ENCODE assay signal across 11 mouse cellular contexts in genomic region chr14:102794898-102795297, GRCm38 (mm10).
DNase-seq lines count a peak whose midpoint lies in the region; ATAC-seq and TF ChIP-seq lines count a peak whose summit lies in the region.
"Had no signal": no experiment of that assay in that cellular context is flagged by ENCODE, and none has a peak within 500 bp of the region (broad histone marks: within the 10 kb centered on the region; RNA-seq: fewer than 3 reads in every experiment).

No protein-coding gene starts in this region.

- no peaks in the 10 kb centered on the region for H3K36me3 ChIP-seq in hindbrain, postnatal 0 days (ENCODE audit: insufficient read depth, low read length)
- no peaks in the 10 kb centered on the region for H3K36me3 ChIP-seq in hindbrain, embryonic 11.5 days (ENCODE audit: control insufficient read depth, insufficient read depth, low read length)
- no peaks in the 10 kb centered on the region for H3K36me3 ChIP-seq in lung, postnatal 0 days (ENCODE audit: insufficient read depth, low read length)
- H3K36me3 ChIP-seq: hindbrain, embryonic 15.5 days had no signal

- no peak for ATAC-seq in hindbrain, postnatal 0 days
- no peak for ATAC-seq in hindbrain, embryonic 11.5 days (ENCODE audit: low FRiP score)
- no peak for ATAC-seq in lung, postnatal 0 days
- ATAC-seq in megakaryocyte, adult 5-6 weeks (ENCODE audit: poor library complexity, severe bottlenecking) = peak; percentile 75
- ATAC-seq: forebrain, embryonic 14.5 days had no signal

- H3K27me3 ChIP-seq in hindbrain, postnatal 0 days (ENCODE audit: insufficient read depth, low read length) = no peaks in the 10 kb centered on the region
- no peaks in the 10 kb centered on the region for H3K27me3 ChIP-seq in hindbrain, embryonic 11.5 days (ENCODE audit: control insufficient read depth, insufficient read depth, low read length)
- no peaks in the 10 kb centered on the region for H3K27me3 ChIP-seq in lung, postnatal 0 days (replicated peaks; ENCODE audit: insufficient read depth, low read length)
- H3K27me3 ChIP-seq: hindbrain, embryonic 15.5 days had no signal

- H3K27ac ChIP-seq in hindbrain, postnatal 0 days = no peak overlapping the region
- no peak overlapping the region for H3K27ac ChIP-seq in hindbrain, embryonic 11.5 days (ENCODE audit: low read depth, low read length)
- H3K27ac ChIP-seq in lung, postnatal 0 days (ENCODE audit: low read length) = no peak overlapping the region
- H3K27ac ChIP-seq: hindbrain, embryonic 15.5 days had no signal

- peak; percentile 14 for DNase-seq in adrenal gland, adult 2 months
- no peak for DNase-seq in adrenal gland, adult 18-20 months (ENCODE audit: low spot score in 2 of 2)
- no peak for DNase-seq in hindbrain, postnatal 0 days (ENCODE audit: low spot score)
- no peak for DNase-seq in hindbrain, embryonic 11.5 days (ENCODE audit: low spot score)
- no peak for DNase-seq in lung, postnatal 0 days (ENCODE audit: low spot score)
- DNase-seq in lung, postnatal 4 days = no peak
- no peak for DNase-seq in embryo, embryonic 10.5 days (ENCODE audit: low spot score)
- DNase-seq: spleen, adult 18-20 months had no signal

- H3K4me2 ChIP-seq in hindbrain, postnatal 0 days (ENCODE audit: low read depth, low read length) = no peak overlapping the region
- H3K4me2 ChIP-seq in hindbrain, embryonic 11.5 days (replicated peaks; ENCODE audit: low read depth, low read length) = no peak overlapping the region
- H3K4me2 ChIP-seq in lung, postnatal 0 days (replicated peaks; ENCODE audit: low read depth, low read length) = no peak overlapping the region
- H3K4me2 ChIP-seq: hindbrain, embryonic 15.5 days had no signal

- no peak for TF ChIP-seq EP300 in lung, postnatal 0 days (IDR thresholded peaks at IDR 0.05)

- no peaks in the 10 kb centered on the region for H3K4me1 ChIP-seq in hindbrain, postnatal 0 days (ENCODE audit: insufficient read depth, low read length)
- H3K4me1 ChIP-seq in hindbrain, embryonic 11.5 days (replicated peaks; ENCODE audit: control insufficient read depth, insufficient read depth, low read length) = no peaks in the 10 kb centered on the region
- H3K4me1 ChIP-seq in lung, postnatal 0 days (ENCODE audit: insufficient read depth, low read depth, low read length) = no peaks in the 10 kb centered on the region
- H3K4me1 ChIP-seq: hindbrain, embryonic 15.5 days had no signal

- 84% methylated on average over 2 of the region's 2 CpGs for WGBS in hindbrain, postnatal 0 days
- WGBS in hindbrain, embryonic 11.5 days = 89% methylated on average over 2 of the region's 2 CpGs
- 81% methylated on average over 2 of the region's 2 CpGs for WGBS in lung, postnatal 0 days

- H3K9me3 ChIP-seq in hindbrain, postnatal 0 days (ENCODE audit: low read length) = no peaks in the 10 kb centered on the region
- H3K9me3 ChIP-seq in hindbrain, embryonic 11.5 days (ENCODE audit: control insufficient read depth, low read length) = no peaks in the 10 kb centered on the region
- no peaks in the 10 kb centered on the region for H3K9me3 ChIP-seq in lung, postnatal 0 days (ENCODE audit: low read length)
- H3K9me3 ChIP-seq: hindbrain, embryonic 15.5 days had no signal

- TF ChIP-seq CTCF in hindbrain, postnatal 0 days (IDR thresholded peaks at IDR 0.05; ENCODE audit: low read depth) = peak; percentile 13; the same call in 1 of the 2 replicates
- peak; percentile 48 for TF ChIP-seq CTCF in lung, postnatal 0 days (IDR thresholded peaks at IDR 0.05)

- H3K9ac ChIP-seq in hindbrain, postnatal 0 days (replicated peaks; ENCODE audit: low read length) = no peak overlapping the region
- no peak overlapping the region for H3K9ac ChIP-seq in hindbrain, embryonic 11.5 days (ENCODE audit: low read depth, low read length)
- H3K9ac ChIP-seq in lung, postnatal 0 days (replicated peaks; ENCODE audit: low read depth) = no peak overlapping the region
- H3K9ac ChIP-seq: hindbrain, embryonic 15.5 days had no signal

- H3K4me3 ChIP-seq in hindbrain, postnatal 0 days (ENCODE audit: low read length) = no peak overlapping the region
- no peak overlapping the region for H3K4me3 ChIP-seq in hindbrain, embryonic 11.5 days (ENCODE audit: low read depth, low read length)
- H3K4me3 ChIP-seq in lung, postnatal 0 days (ENCODE audit: low read depth, low read length) = no peak overlapping the region
- H3K4me3 ChIP-seq: hindbrain, embryonic 15.5 days had no signal
